Mouse (Mus musculus): Measurements from ENCODE around the gene Syt12. TPM values are rescaled to one million over a fixed set of nuclear protein-coding genes. Genes with fewer than 3 reads are reported as not detected.
A peak's percentile ranks its signal among the peaks of the same experiment; 100 is the strongest.
"Not testable (repeated sequence)": the region's sequence is repeated elsewhere in the genome, so short reads cannot be mapped to it uniquely, and the experiment has no call there.

Gene Syt12
- polyA plus RNA-seq, 1 experiment = not detected

DNA sequence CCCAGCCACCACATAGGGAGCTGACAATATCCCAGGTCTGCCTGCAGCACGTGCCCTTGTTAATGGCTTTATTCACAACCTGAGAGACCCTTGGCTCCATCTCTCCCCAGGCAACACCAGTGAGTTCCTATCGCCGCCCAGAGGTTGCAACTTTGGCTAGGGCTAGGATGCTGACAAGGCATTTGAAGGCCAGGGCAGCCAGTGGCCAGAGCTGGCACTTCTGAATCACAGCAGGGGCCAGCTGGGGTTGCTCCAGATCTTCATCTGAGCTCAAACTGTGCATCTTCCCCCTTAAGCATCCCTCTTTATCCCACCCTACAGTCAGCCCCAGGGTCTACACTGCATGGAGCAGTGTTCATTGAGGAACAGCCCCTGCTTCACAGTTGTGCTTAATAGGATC is 2.5 kb downstream of the Syt12 start:
- Histone ChIP-seq H3K4me3 (replicated peaks) (no peak overlapping the region), H3K27me3 (replicated peaks) (peaks cover 90% of the 10 kb centered on the region), H3K4me1 (peaks cover 36% of the 10 kb centered on the region), H3K36me3 (replicated peaks; ENCODE audit: low read length) (no peaks in the 10 kb centered on the region), H3K9me3 (no peaks in the 10 kb centered on the region)
- TF ChIP-seq GATA1 (IDR thresholded peaks at IDR 0.05; ENCODE audit: borderline replicate concordance, low read length) (no peak), FLI1 (IDR thresholded peaks at IDR 0.05; ENCODE audit: low read length) (no peak)

DNA sequence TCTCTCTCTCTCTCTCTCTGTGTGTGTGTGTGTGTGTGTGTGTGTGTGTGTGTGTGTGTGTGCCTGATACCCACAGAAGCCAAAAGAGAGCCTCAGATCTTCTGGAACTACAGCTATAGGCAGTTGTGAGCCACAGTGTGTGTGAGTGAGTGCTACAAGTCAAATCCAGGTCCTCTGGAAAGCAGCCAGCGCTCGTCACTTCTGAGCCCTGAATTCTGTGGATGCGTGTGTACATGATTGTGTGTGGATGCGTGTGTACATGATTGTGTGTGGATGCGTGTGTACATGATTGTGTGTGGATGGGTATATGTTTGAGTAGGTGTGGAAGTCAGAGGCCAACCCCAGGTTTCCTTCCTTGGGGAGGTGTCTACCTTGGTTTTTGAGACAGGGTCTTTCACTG is 3.7 kb downstream of the Syt12 start:
- TF ChIP-seq FLI1 (IDR thresholded peaks at IDR 0.05; ENCODE audit: low read length) = no peak
- TF ChIP-seq GATA1 (IDR thresholded peaks at IDR 0.05; ENCODE audit: borderline replicate concordance, low read length) = no peak
- Histone ChIP-seq H3K9me3 (no peaks in the 10 kb centered on the region), H3K27me3 (replicated peaks) (peaks cover 93% of the 10 kb centered on the region), H3K4me1 (peaks cover 36% of the 10 kb centered on the region), H3K36me3 (replicated peaks; ENCODE audit: low read length) (no peaks in the 10 kb centered on the region), H3K4me3 (replicated peaks) (no peak overlapping the region)

DNA sequence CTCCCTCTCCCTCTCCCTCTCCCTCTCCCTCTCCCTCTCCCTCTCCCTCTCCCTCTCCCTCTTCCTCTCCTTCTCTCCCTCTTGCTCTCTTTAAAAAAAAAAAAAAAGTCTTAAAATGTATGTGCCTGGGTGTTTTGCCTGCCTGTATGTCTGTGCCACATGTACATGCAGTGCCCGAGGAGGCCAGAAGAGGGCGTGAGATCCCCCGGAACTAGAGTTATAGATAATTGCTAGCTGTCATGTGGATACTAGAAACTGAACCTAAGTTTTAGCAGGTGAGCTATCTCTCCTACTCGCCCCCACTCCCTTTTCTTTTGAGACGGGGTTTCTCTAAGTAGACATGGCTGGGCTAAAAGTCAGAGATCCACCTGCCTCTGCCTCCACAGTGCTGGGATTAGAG is 8.9 kb downstream of the Syt12 start:
- H3K4me1 ChIP-seq = peaks cover 14% of the 10 kb centered on the region

DNA sequence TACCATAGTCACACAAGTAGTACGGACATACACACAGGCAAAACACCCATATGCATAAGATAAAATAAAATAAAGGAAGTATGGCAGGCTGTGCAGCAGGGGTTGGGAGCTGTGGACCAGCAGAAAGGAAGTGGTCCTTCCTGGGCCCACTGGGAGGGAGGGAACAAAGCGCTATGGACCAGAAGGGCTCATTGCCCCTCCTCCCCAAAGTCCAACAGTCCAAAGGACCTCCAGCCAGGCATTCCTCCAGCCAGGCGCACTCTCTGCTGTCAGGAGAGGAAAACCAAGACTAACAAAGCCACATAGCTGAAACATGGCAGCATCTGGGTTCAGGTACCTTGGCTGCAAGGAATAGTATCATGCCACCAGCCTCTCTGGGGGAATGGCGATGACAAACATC is 12.6 kb downstream of the Syt12 start:
- H3K4me3 ChIP-seq (replicated peaks) = no peak overlapping the region
- H3K36me3 ChIP-seq (replicated peaks; ENCODE audit: low read length) = no peaks in the 10 kb centered on the region
- peaks cover 90% of the 10 kb centered on the region for H3K27me3 ChIP-seq (replicated peaks)
- H3K9me3 ChIP-seq = peaks cover 3% of the 10 kb centered on the region; the same call in 1 of the 2 replicates
- no peak for TF ChIP-seq FLI1 (IDR thresholded peaks at IDR 0.05; ENCODE audit: low read length)
- TF ChIP-seq GATA1 (IDR thresholded peaks at IDR 0.05; ENCODE audit: borderline replicate concordance, low read length) = no peak
- H3K4me1 ChIP-seq = peaks cover 22% of the 10 kb centered on the region

More for the DNA sequence above, 8.9 kb downstream of the Syt12 start:
- peaks cover 3% of the 10 kb centered on the region; the same call in 1 of the 2 replicates for H3K9me3 ChIP-seq
- no peak overlapping the region for H3K4me3 ChIP-seq (replicated peaks)
- no peaks in the 10 kb centered on the region for H3K36me3 ChIP-seq (replicated peaks; ENCODE audit: low read length)
- TF ChIP-seq FLI1 (IDR thresholded peaks at IDR 0.05; ENCODE audit: low read length) = no peak
- TF ChIP-seq GATA1 (IDR thresholded peaks at IDR 0.05; ENCODE audit: borderline replicate concordance, low read length) = no peak
- peaks cover 95% of the 10 kb centered on the region for H3K27me3 ChIP-seq (replicated peaks)

DNA sequence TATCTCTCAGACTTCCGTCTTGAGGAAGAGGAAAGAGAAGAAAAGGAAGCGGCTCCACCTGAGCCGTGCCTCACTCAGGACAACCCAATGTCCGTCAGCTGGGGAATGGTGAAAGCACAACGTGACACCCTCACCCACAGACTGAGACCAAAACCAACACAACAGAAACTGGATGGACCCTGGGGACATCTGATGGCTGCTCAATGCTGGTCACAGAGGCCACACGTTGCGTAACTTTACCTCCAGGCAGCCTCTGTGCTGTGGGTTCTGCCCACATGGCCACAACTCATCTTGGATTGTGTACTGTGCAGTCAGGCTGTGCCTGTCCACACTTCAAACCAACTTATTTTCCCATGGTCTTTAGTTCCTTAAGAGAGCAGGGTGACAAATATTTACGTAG is 15.3 kb downstream of the Syt12 start:
- peaks cover 3% of the 10 kb centered on the region; the same call in 1 of the 2 replicates for H3K9me3 ChIP-seq
- H3K27me3 ChIP-seq (replicated peaks) = peaks cover 86% of the 10 kb centered on the region
- H3K36me3 ChIP-seq (replicated peaks; ENCODE audit: low read length) = no peaks in the 10 kb centered on the region
- TF ChIP-seq FLI1 (IDR thresholded peaks at IDR 0.05; ENCODE audit: low read length) = no peak
- no peak for TF ChIP-seq GATA1 (IDR thresholded peaks at IDR 0.05; ENCODE audit: borderline replicate concordance, low read length)
- H3K4me3 ChIP-seq (replicated peaks) = no peak overlapping the region
- peaks cover 30% of the 10 kb centered on the region for H3K4me1 ChIP-seq

DNA sequence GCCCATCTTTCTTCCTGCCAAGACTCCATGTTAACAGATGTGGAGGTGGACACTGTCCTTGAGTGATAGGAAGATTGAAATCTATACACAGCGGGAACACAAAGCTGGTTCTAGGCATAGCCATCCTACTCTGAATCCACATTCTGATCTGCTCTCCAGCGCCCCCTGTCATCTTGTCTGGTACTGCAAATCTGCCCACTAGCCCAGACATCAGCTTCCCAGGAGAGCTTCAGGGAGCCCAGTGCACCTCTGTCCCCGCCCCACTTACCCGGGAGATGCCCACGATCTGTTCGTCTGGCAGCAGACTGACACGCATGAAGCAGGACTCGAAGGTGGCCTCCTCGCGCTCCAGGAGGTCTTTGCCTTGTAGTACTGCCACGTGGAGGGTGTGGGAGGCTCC is 21.0 kb downstream of the Syt12 start:
- peak overlapping the region; percentile 50 for H3K4me3 ChIP-seq (replicated peaks)
- TF ChIP-seq FLI1 (IDR thresholded peaks at IDR 0.05; ENCODE audit: low read length) (no peak), GATA1 (IDR thresholded peaks at IDR 0.05; ENCODE audit: borderline replicate concordance, low read length) (no peak)
- no peaks in the 10 kb centered on the region for H3K9me3 ChIP-seq
- peaks cover 33% of the 10 kb centered on the region for H3K4me1 ChIP-seq
- no peaks in the 10 kb centered on the region for H3K36me3 ChIP-seq (replicated peaks; ENCODE audit: low read length)
- peaks cover 86% of the 10 kb centered on the region for H3K27me3 ChIP-seq (replicated peaks)

DNA sequence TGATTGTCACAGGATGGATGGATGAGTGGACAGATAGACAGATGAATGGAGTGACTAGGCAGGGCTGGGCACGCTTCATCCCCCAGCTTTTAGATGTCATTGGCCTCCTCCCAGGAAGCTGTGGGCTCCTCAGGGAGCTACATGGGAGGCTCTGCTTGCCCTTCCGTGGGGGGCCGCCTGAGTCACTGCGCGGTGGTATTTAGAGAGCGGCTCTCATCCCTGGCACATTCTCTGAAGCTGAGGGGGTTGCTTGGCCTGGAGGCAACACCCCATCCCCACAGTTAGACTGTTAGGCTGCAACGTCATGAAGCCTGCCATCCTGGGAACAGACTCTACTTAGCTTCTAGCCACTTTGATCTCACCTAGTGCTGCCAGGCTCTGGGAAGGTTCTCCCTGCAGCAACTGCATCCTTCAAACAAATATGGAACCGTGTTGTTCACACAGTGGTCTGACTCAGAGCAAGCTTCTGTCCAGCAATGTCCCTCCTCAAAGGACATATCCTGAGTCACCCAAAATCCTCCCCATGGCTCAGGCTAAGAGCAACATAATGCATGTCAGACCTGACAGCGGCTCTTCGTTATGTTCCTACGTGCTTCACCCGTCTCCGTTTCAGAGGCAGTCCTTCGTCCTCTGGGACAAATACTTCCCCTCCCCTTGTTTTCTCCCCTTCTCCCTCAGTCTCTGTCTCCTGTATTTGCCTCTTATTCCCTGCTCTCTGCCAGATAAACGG is 22.0 kb downstream of the Syt12 start:
- peaks cover 36% of the 10 kb centered on the region for H3K4me1 ChIP-seq
- peak overlapping the region; percentile 24 for H3K4me3 ChIP-seq (replicated peaks)
- H3K27me3 ChIP-seq (replicated peaks) = peaks cover 86% of the 10 kb centered on the region
- no peaks in the 10 kb centered on the region for H3K9me3 ChIP-seq
- no peaks in the 10 kb centered on the region for H3K36me3 ChIP-seq (replicated peaks; ENCODE audit: low read length)
- TF ChIP-seq GATA1 (IDR thresholded peaks at IDR 0.05; ENCODE audit: borderline replicate concordance, low read length) = no peak
- TF ChIP-seq FLI1 (IDR thresholded peaks at IDR 0.05; ENCODE audit: low read length) = no peak

DNA sequence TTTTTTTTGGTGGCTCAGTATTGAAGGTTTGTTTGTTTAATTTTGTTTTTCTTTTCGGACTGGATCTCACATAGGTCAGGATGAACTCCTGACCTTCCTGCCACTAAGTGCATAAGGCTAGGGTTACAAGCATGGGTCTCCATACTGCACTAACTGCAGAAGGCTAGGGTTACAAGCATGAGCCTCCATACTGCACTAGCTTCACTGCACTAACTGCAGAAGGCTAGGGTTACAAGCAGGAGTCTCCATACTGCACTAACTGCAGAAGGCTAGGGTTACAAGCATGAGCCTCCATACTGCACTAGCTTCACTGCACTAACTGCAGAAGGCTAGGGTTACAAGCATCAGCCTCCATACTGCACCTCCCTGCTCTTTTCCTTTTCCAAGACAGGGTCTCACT is 23.2 kb downstream of the Syt12 start:
- H3K4me3 ChIP-seq (replicated peaks); H3K9me3 ChIP-seq; H3K36me3 ChIP-seq (replicated peaks; ENCODE audit: low read length): not testable (repeated sequence)
- Histone ChIP-seq H3K27me3 (replicated peaks) (peaks cover 86% of the 10 kb centered on the region), H3K4me1 (peaks cover 36% of the 10 kb centered on the region)

DNA sequence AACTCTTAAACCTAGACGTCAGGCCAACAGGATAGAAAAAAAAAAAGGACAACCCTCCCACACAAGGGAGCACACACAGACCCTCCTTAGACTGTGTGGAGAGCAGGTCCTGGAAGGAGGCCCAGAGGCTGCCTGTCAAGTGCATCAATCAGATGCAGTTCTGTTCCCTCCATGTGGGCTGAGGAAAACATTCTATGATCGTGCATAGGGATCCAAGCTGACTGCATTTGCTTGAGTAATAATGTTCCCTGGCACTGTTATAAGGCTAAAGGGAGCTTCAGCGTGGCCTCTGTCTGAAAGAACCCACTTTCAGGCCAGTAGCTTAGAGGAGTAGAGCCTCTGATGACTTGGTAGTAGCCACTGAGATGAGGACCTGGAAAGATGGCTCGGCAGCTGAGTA is 24.7 kb downstream of the Syt12 start:
- peaks cover 81% of the 10 kb centered on the region for H3K27me3 ChIP-seq (replicated peaks)
- H3K4me1 ChIP-seq = peaks cover 32% of the 10 kb centered on the region
- no peaks in the 10 kb centered on the region for H3K9me3 ChIP-seq
- TF ChIP-seq FLI1 (IDR thresholded peaks at IDR 0.05; ENCODE audit: low read length) (no peak), GATA1 (IDR thresholded peaks at IDR 0.05; ENCODE audit: borderline replicate concordance, low read length) (no peak)
- H3K36me3 ChIP-seq (replicated peaks; ENCODE audit: low read length) = no peaks in the 10 kb centered on the region
- H3K4me3 ChIP-seq (replicated peaks) = no peak overlapping the region

DNA sequence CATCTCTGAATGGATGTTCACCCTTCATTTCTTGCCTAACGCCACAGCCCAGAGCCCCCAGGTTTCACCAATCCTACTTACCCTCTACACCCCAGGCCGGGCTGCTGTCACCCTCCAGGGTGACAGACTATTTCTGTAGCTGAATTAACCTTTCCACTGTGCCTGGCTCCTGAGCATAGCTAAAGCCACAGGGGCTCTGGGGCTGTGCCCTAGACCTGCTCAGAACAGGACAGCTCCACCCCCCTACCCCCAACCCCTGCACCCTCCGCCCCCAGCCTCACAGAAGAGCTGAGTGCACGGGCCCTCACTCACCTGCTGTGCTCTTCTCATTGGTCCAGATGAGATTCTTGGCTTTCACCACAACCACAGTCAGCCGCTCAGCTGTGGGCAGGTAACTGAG is 25.3 kb downstream of the Syt12 start:
- no peak overlapping the region for H3K4me3 ChIP-seq (replicated peaks)
- no peak for TF ChIP-seq FLI1 (IDR thresholded peaks at IDR 0.05; ENCODE audit: low read length)
- no peak for TF ChIP-seq GATA1 (IDR thresholded peaks at IDR 0.05; ENCODE audit: borderline replicate concordance, low read length)

More for the DNA sequence above, 25.3 kb downstream of the Syt12 start:
- Histone ChIP-seq H3K36me3 (replicated peaks; ENCODE audit: low read length) (no peaks in the 10 kb centered on the region), H3K4me1 (peaks cover 28% of the 10 kb centered on the region), H3K9me3 (no peaks in the 10 kb centered on the region), H3K27me3 (replicated peaks) (peaks cover 81% of the 10 kb centered on the region)
